Mouse (Mus musculus): ENCODE data around the gene Umodl1. TPM values are rescaled to one million over a fixed set of nuclear protein-coding genes. Genes with fewer than 3 reads are reported as not detected.

Gene Umodl1
- polyA plus RNA-seq, 1 experiment, result 0.05 TPM

GRCm38 (mm10) chr17:31000897-31001296 is 46.5 kb downstream of the Umodl1 start:
- 49% methylated on average over 5 of the region's 5 CpGs for WGBS

GRCm38 (mm10) chr17:31002613-31003012 is 48.2 kb downstream of the Umodl1 start:
- WGBS, result 88% methylated on average over 5 of the region's 5 CpGs
- DNase-seq, result no peak
- Histone ChIP-seq H3K4me3 (replicated peaks; ENCODE audit: insufficient read depth, low read depth, low read length) (no peak overlapping the region), H3K27me3 (ENCODE audit: control insufficient read depth, insufficient read depth, low read length) (no peaks in the 10 kb centered on the region), H3K4me1 (ENCODE audit: control insufficient read depth, insufficient read depth, low read length) (no peaks in the 10 kb centered on the region), H3K27ac (ENCODE audit: insufficient read depth, low read length) (no peak overlapping the region)
- TF ChIP-seq POLR2A (IDR thresholded peaks at IDR 0.05; ENCODE audit: borderline replicate concordance, insufficient read depth, low read length) (no peak), CTCF (IDR thresholded peaks at IDR 0.05; ENCODE audit: borderline replicate concordance, insufficient read depth, low read depth, low read length) (no peak)

More at GRCm38 (mm10) chr17:31000897-31001296, 46.5 kb downstream of the Umodl1 start:
- DNase-seq, result no peak
- no peaks in the 10 kb centered on the region for H3K4me1 ChIP-seq (ENCODE audit: control insufficient read depth, insufficient read depth, low read length)
- H3K27ac ChIP-seq (ENCODE audit: insufficient read depth, low read length), result no peak overlapping the region
- no peaks in the 10 kb centered on the region for H3K27me3 ChIP-seq (ENCODE audit: control insufficient read depth, insufficient read depth, low read length)
- H3K4me3 ChIP-seq (replicated peaks; ENCODE audit: insufficient read depth, low read depth, low read length), result no peak overlapping the region
- TF ChIP-seq POLR2A (IDR thresholded peaks at IDR 0.05; ENCODE audit: borderline replicate concordance, insufficient read depth, low read length), result no peak
- TF ChIP-seq CTCF (IDR thresholded peaks at IDR 0.05; ENCODE audit: borderline replicate concordance, insufficient read depth, low read depth, low read length), result no peak

- no peak overlapping the region for H3K27ac ChIP-seq (ENCODE audit: insufficient read depth, low read length)
- TF ChIP-seq CTCF (IDR thresholded peaks at IDR 0.05; ENCODE audit: borderline replicate concordance, insufficient read depth, low read depth, low read length) (no peak), POLR2A (IDR thresholded peaks at IDR 0.05; ENCODE audit: borderline replicate concordance, insufficient read depth, low read length) (no peak)
- H3K4me1 ChIP-seq (ENCODE audit: control insufficient read depth, insufficient read depth, low read length), result no peaks in the 10 kb centered on the region
- H3K4me3 ChIP-seq (replicated peaks; ENCODE audit: insufficient read depth, low read depth, low read length), result no peak overlapping the region
- no peaks in the 10 kb centered on the region for H3K27me3 ChIP-seq (ENCODE audit: control insufficient read depth, insufficient read depth, low read length)
- DNase-seq, result no peak
- WGBS, result 91% methylated on average over 2 of the region's 2 CpGs
Observed at GRCm38 (mm10) chr17:31005284-31005683, 50.8 kb downstream of the Umodl1 start.

- H3K27ac ChIP-seq (ENCODE audit: insufficient read depth, low read length), result no peak overlapping the region
- H3K27me3 ChIP-seq (ENCODE audit: control insufficient read depth, insufficient read depth, low read length), result no peaks in the 10 kb centered on the region
- 83% methylated on average over 3 of the region's 3 CpGs for WGBS
- H3K4me1 ChIP-seq (ENCODE audit: control insufficient read depth, insufficient read depth, low read length), result no peaks in the 10 kb centered on the region
- no peak overlapping the region for H3K4me3 ChIP-seq (replicated peaks; ENCODE audit: insufficient read depth, low read depth, low read length)
- no peak for DNase-seq
- TF ChIP-seq CTCF (IDR thresholded peaks at IDR 0.05; ENCODE audit: borderline replicate concordance, insufficient read depth, low read depth, low read length) (no peak), POLR2A (IDR thresholded peaks at IDR 0.05; ENCODE audit: borderline replicate concordance, insufficient read depth, low read length) (no peak)
Observed at GRCm38 (mm10) chr17:31007357-31007756, 52.9 kb downstream of the Umodl1 start.

GRCm38 (mm10) chr17:31008416-31008815 is 54.0 kb downstream of the Umodl1 start:
- DNase-seq, result no peak
- Histone ChIP-seq H3K27ac (ENCODE audit: insufficient read depth, low read length) (no peak overlapping the region), H3K4me3 (replicated peaks; ENCODE audit: insufficient read depth, low read depth, low read length) (no peak overlapping the region), H3K4me1 (ENCODE audit: control insufficient read depth, insufficient read depth, low read length) (no peaks in the 10 kb centered on the region), H3K27me3 (ENCODE audit: control insufficient read depth, insufficient read depth, low read length) (no peaks in the 10 kb centered on the region)
- 80% methylated on average over 8 of the region's 8 CpGs for WGBS
- TF ChIP-seq POLR2A (IDR thresholded peaks at IDR 0.05; ENCODE audit: borderline replicate concordance, insufficient read depth, low read length) (no peak), CTCF (IDR thresholded peaks at IDR 0.05; ENCODE audit: borderline replicate concordance, insufficient read depth, low read depth, low read length) (no peak)

GRCm38 (mm10) chr17:31011551-31012394 is 57.3 kb downstream of the Umodl1 start:
- TF ChIP-seq CTCF (IDR thresholded peaks at IDR 0.05; ENCODE audit: borderline replicate concordance, insufficient read depth, low read depth, low read length) (peak; percentile 98), POLR2A (IDR thresholded peaks at IDR 0.05; ENCODE audit: borderline replicate concordance, insufficient read depth, low read length) (no peak)
- WGBS, result 37% methylated on average over 9 of the region's 9 CpGs
- no peak overlapping the region for H3K4me3 ChIP-seq (replicated peaks; ENCODE audit: insufficient read depth, low read depth, low read length)
- no peaks in the 10 kb centered on the region for H3K27me3 ChIP-seq (ENCODE audit: control insufficient read depth, insufficient read depth, low read length)
- DNase-seq, result peak; percentile 44 to 48
- no peak overlapping the region for H3K27ac ChIP-seq (ENCODE audit: insufficient read depth, low read length)
- no peaks in the 10 kb centered on the region for H3K4me1 ChIP-seq (ENCODE audit: control insufficient read depth, insufficient read depth, low read length)

GRCm38 (mm10) chr17:31018267-31018666 is 63.8 kb downstream of the Umodl1 start:
- H3K4me1 ChIP-seq (ENCODE audit: control insufficient read depth, insufficient read depth, low read length), result no peaks in the 10 kb centered on the region; the same call in 1 of the 2 replicates
- H3K4me3 ChIP-seq (replicated peaks; ENCODE audit: insufficient read depth, low read depth, low read length), result no peak overlapping the region
- TF ChIP-seq POLR2A (IDR thresholded peaks at IDR 0.05; ENCODE audit: borderline replicate concordance, insufficient read depth, low read length), result no peak
- peak; percentile 53; the same call in 1 of the 2 replicates for TF ChIP-seq CTCF (IDR thresholded peaks at IDR 0.05; ENCODE audit: borderline replicate concordance, insufficient read depth, low read depth, low read length)
- peak; percentile 23 to 51 for DNase-seq
- H3K27me3 ChIP-seq (ENCODE audit: control insufficient read depth, insufficient read depth, low read length), result no peaks in the 10 kb centered on the region
- H3K27ac ChIP-seq (ENCODE audit: insufficient read depth, low read length), result no peak overlapping the region
- 68% methylated on average over 4 of the region's 4 CpGs for WGBS

- Histone ChIP-seq H3K4me1 (ENCODE audit: control insufficient read depth, insufficient read depth, low read length) (no peaks in the 10 kb centered on the region; the same call in 1 of the 2 replicates), H3K27ac (ENCODE audit: insufficient read depth, low read length) (no peak overlapping the region), H3K4me3 (replicated peaks; ENCODE audit: insufficient read depth, low read depth, low read length) (no peak overlapping the region), H3K27me3 (ENCODE audit: control insufficient read depth, insufficient read depth, low read length) (no peaks in the 10 kb centered on the region)
- peak; percentile 65 to 73 for DNase-seq
- WGBS, result 5% methylated on average over 2 of the region's 2 CpGs
- TF ChIP-seq POLR2A (IDR thresholded peaks at IDR 0.05; ENCODE audit: borderline replicate concordance, insufficient read depth, low read length), result no peak
- TF ChIP-seq CTCF (IDR thresholded peaks at IDR 0.05; ENCODE audit: borderline replicate concordance, insufficient read depth, low read depth, low read length), result peak; percentile 76
Observed at GRCm38 (mm10) chr17:31019505-31019904, 65.1 kb downstream of the Umodl1 start.
